Mouse (Mus musculus) urinary bladder, adult 2 months (tissue): ENCODE measurements around the gene Dock1. TPM values are rescaled to one million over a fixed set of nuclear protein-coding genes. Genes with fewer than 3 reads are reported as not detected.

ENCODE experiments used
- DNase-seq: peaks from one replicate; pipeline ENCODE4 v3.0.0; 2022; ENCODE audit warnings: low spot score
- polyA plus RNA-seq: library from polyadenylated mRNA; depleted of rRNA; stranded (reverse); fragments of >200 nt; gene quantifications from 2 replicates; pipeline ENCODE4 v1.2.3, GENCODE M21; 2012

Gene Dock1
- polyA plus RNA-seq, 1 experiment: 16.7 TPM

GRCm38 (mm10) chr7:134696126-134696979 lies 25.9 kb downstream of the Dock1 start:
- DNase-seq: no peak

DNA sequence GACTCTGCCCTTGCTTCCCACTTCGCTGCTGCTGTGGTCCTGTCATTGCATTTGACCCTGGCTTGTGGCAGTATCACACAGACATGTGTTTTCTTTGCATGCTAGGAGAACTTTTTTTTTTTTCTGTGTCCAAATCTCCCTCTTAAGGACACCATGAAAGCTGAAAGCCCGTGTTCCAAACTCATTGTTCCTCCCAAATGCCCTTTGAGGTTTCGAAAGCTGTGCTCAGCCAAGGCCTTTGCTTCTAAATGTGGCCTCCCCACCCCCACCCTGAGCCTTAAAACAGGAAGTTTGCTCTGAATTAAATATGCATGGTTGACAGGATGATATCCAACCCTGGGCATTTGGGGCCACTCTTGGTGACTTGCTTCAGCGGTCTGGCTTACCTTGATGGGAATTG lies 27.0 kb downstream of the Dock1 start:
- DNase-seq: no peak

DNA sequence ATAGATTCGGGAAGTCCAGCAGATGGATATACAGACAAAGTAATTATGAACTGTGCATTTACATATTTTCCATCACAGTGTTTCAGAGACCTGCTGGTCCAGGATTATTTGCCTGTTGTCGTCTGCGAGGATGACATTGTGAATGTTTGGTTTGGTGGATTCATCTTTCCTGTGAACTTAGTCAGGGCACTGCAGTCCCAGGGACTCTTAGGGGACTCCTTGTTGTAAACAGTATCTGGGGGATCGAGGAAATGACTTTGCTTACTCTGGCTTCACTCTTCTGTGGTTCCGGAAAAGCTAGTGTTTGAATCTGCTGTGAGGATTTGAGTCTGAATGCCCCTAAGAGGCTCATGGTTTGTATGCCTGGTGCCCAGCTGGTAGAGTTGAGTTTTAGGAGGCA lies 27.8 kb downstream of the Dock1 start:
- DNase-seq: no peak

DNA sequence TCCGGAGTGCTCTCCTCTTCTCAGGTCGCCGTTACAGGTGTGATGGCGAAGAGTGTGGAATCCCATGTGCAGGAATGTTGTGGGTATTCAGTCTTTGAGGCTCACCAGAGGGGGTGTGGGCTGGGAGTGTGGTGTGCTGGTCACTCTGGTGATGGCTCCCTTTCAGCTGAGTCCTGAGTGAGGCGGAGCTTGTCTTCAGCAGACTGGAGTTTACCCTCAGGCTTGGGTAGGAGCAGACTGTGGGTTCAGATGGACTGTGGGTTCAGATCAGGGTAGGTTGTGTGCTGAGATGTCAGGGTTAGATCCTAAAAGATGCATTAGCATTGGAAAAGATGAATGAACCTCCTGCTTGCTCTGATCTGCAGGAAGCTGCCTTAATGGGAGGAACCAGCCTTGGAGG lies 29.5 kb downstream of the Dock1 start:
- no peak for DNase-seq

DNA sequence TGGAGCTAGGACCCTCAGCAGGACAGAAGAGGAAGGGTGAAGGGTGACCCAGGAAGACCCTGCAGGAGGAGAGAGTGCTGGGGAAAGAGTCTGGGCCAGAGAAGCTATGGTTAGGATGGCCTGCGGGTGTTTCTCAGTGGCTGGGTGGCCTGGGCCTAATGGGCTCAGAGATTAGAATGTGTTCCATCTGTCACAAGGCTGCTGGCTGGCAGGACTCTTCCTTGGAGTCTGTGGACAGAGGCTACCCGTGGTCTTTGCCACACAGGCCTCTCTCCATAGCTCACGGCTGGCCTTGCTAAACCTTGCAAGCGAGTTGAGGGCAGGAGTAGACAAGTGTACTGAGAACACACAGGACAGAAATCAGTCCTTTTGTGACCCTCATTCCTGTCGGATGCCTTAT lies 32.0 kb downstream of the Dock1 start:
- no peak for DNase-seq

DNA sequence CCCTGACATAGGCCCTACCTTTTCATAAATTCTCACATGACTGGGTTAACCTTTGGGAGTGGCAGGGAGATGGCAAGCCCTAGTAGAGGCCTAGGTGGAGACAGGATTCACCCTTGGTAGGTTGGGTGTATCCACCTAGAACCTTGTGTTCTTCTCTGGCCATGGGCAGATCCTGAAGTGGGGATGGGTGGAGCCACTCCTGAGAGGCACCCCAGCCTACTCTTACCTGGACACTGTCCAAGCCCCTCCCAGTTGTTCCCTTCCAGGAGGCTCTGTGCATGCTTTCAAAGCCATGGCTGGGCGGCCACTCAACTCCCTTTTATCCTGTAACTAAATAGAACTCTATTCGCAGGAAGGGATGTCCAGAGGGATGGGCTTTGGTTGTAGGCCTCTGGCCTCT lies 33.2 kb downstream of the Dock1 start:
- DNase-seq: no peak

- no peak for DNase-seq
These were observed 38.9 kb downstream of the Dock1 start for GRCm38 (mm10) chr7:134709226-134709853.

- DNase-seq: no peak
These were observed 41.1 kb downstream of the Dock1 start for GRCm38 (mm10) chr7:134711576-134711975.

GRCm38 (mm10) chr7:134719406-134719805 lies 49.0 kb downstream of the Dock1 start:
- no peak for DNase-seq

- DNase-seq: no peak
These were observed 51.9 kb downstream of the Dock1 start for GRCm38 (mm10) chr7:134722361-134722760.

GRCm38 (mm10) chr7:134722955-134723354 lies 52.5 kb downstream of the Dock1 start:
- DNase-seq: no peak

- no peak for DNase-seq
These were observed 53.1 kb downstream of the Dock1 start for GRCm38 (mm10) chr7:134723509-134723908.

DNA sequence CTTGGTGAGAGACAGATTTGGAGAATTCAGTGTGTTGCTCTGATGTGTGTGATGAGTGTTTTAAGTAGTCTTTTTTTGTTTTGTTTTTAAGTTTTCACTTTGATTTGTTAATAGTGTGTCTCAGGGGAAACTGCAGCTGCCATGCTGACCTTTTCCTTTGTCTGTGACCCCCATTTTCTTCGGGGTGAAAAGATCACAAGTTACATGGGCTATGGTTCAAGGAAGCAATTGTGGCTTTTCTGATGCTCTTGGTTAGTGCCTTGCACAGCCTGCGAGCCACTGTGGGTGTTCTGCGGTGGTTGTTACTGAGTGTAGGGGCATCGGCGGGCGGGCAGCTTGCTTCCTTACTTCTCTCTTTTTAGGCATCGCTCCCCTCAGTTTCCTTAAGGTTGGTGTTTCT lies 54.4 kb downstream of the Dock1 start:
- DNase-seq: no peak

GRCm38 (mm10) chr7:134725551-134726529 lies 55.4 kb downstream of the Dock1 start:
- DNase-seq: no peak

- DNase-seq: no peak
These were observed 56.2 kb downstream of the Dock1 start for GRCm38 (mm10) chr7:134726530-134727258.

DNA sequence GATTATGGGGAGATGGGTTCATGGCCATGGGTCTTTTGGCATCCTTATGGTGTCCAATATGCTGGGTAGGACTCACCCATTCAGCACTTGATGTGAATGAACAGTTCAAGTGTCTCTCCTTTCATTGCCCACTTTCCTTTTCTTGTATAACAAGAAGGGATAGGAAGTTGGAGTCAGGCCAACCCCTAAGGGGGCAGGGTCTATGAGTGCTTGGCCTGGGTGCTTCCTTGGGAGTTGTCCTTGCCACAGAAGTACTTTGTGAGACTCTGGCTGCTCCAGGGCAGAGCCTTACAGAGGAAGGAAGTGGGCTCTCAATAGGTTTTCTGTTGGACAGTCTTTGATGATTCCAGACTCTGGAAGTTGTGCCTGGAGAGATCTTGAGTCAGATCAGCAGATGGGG lies 58.9 kb downstream of the Dock1 start:
- no peak for DNase-seq

DNA sequence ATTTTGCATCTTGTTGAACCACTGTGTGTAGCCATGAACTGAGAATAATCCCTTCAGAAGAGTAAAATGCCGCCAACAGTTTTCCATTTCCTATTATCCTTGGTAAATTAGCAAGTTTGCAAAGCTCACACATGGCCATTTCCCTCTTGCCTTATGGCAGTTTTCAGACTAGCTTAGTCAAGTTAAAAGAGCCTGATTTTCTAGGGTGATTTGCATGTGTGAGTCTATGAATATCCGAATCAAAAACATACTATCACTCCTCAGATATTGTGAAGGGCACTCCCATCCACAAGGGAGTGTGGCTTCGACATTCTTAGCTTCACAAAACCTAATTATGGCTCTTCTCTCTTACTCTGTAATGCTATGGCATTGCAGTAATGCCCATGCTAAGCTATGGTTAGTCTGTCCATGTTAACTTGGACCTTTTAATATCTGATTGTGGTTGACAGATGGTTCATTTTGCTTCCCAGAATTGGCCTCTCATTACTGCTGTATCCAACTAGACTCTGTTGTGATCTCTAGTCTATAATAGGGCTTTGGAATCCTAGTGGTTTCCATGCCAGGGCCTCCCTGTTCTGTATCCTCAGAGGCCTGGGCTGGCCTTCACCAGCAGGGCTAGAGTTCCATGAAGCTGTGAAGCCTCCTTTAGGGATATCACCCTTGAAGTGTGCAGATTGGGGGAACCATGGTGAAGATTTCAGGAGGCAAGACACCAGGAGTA lies 60.1 kb downstream of the Dock1 start:
- DNase-seq: no peak

DNA sequence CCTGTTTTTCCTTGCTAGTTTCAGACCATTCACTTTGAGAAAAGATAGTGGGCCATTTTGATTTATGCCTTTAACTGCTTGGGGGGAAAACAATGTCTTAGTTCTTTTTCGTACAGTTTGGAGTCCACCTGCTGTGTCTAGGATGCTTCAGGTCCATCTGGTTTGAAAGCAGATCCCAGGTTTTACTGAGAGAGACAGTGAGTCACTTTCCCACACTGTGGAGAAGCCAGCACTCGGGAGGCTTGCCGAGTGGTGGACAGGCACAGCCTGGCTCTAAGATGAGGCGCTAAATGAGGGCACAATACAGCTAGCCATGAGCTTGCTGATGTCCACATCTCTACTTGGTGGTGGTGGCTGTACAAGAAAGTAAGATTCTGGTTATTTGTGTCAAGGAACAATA lies 76.6 kb downstream of the Dock1 start:
- no peak for DNase-seq

DNA sequence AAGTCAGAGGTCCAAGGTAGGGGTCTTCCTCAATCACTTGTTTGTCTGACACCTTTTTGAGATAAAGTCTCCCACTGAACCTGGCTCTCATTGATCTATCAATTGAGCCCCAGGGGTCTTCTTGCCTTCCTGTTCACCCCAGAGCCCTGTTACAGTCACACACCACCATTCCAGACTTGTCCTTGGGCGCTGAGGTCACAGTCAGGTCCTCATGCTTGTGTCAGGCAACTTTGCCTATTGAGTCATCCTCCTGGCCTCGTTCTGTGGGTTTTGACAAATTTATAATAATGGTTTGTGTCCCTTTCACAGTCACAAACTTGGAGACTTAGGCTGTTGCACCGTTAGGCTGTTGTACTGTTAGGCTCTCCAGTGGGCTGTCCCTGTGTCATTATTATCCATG lies 77.9 kb downstream of the Dock1 start:
- no peak for DNase-seq

- no peak for DNase-seq
These were observed 79.2 kb downstream of the Dock1 start for GRCm38 (mm10) chr7:134749613-134750012.

DNA sequence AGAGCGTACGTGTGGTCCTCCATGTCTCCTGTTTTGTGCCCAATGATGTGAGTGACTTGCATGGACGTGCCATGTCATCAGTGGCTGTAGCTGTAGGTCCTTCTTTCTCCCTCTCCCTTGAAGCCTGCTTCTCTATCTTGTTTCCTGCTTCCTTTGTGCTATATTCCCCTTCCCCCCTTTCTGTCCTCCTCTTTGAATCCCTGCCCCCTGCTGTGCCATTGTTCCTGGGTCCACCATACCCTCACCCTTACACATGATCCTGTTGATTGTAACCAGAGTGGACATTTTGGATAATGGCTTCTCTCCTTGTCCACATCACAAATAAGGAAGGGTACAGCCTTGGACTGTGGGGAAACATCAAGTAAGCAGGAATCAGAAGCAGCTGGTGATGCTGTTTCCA lies 81.0 kb downstream of the Dock1 start:
- DNase-seq: no peak
